Mouse (Mus musculus): ENCODE measurements at regions not wholly inside any gene's neighbourhood (a gene's known extent, or its start where the extent isn't known, plus 50 kb on each side); places are given as distances from the start of the nearest gene placed in this dataset.
"Not testable (repeated sequence)": the region's sequence is repeated elsewhere in the genome, so short reads cannot be mapped to it uniquely, and the experiment has no call there.

DNA sequence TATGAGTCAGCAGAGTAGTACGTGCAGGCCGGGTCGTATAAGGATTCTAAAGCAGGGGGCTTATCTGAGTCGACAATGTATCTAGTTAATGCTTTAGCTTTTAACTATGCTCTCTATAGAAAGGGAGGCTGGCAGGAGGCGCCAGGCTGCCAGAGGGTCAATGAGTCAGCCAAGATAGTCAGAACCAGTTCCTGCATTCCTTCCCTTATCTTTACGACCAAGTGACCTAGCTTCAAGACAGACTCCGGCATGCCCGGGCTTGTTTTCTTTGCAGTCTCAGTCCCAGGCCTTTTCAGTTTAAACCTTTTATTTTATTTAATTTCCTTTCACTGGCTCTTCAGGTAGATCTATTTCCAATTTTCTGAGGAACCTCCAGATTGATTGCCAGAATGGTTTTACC is 374.0 kb upstream of the Nrxn1 start:
- Histone ChIP-seq H3K36me3 (ENCODE audit: insufficient read depth, low read length) (no peaks in the 10 kb centered on the region), H3K9me3 (ENCODE audit: low read length) (peaks cover 20% of the 10 kb centered on the region), H3K4me3 (replicated peaks; ENCODE audit: low read length) (no peak overlapping the region), H3K4me1 (replicated peaks; ENCODE audit: low read depth, low read length) (no peaks in the 10 kb centered on the region), H3K27me3 (ENCODE audit: insufficient read depth, low read length) (no peaks in the 10 kb centered on the region)
- TF ChIP-seq POU5F1 (IDR thresholded peaks at IDR 0.05; ENCODE audit: borderline replicate concordance, low read length) (no peak), NANOG (IDR thresholded peaks at IDR 0.05; ENCODE audit: borderline replicate concordance, low read length) (no peak), CTCF (conservative IDR thresholded peaks at IDR 0.05; ENCODE audit: low read length) (no peak)

DNA sequence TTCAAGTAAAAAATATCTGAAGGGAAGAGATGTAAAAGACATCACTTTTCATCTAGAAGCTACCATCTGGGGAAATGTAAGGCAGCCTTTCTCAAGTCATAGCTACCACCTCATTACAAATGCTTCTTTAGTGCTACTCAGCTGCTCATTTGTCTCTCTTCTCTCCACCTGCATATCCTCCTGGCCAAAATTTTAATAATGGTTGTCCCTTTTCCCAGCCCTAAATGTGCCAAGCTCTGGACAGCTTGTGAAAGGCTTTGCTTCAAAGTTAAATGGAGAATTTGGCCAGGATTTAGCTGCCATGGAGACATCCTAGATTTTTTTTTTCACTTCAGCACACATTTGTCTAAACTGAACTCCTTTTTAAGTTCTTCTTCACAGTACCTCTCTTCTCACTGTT is 358.8 kb upstream of the Nrxn1 start:
- Histone ChIP-seq H3K36me3 (ENCODE audit: insufficient read depth, low read length) (no peaks in the 10 kb centered on the region), H3K27me3 (ENCODE audit: insufficient read depth, low read length) (no peaks in the 10 kb centered on the region), H3K4me3 (replicated peaks; ENCODE audit: low read length) (no peak overlapping the region), H3K9me3 (ENCODE audit: low read length) (no peaks in the 10 kb centered on the region), H3K4me1 (replicated peaks; ENCODE audit: low read depth, low read length) (no peaks in the 10 kb centered on the region)
- no peak for TF ChIP-seq POU5F1 (IDR thresholded peaks at IDR 0.05; ENCODE audit: borderline replicate concordance, low read length)
- TF ChIP-seq CTCF (conservative IDR thresholded peaks at IDR 0.05; ENCODE audit: low read length), result no peak
- no peak for TF ChIP-seq NANOG (IDR thresholded peaks at IDR 0.05; ENCODE audit: borderline replicate concordance, low read length)

DNA sequence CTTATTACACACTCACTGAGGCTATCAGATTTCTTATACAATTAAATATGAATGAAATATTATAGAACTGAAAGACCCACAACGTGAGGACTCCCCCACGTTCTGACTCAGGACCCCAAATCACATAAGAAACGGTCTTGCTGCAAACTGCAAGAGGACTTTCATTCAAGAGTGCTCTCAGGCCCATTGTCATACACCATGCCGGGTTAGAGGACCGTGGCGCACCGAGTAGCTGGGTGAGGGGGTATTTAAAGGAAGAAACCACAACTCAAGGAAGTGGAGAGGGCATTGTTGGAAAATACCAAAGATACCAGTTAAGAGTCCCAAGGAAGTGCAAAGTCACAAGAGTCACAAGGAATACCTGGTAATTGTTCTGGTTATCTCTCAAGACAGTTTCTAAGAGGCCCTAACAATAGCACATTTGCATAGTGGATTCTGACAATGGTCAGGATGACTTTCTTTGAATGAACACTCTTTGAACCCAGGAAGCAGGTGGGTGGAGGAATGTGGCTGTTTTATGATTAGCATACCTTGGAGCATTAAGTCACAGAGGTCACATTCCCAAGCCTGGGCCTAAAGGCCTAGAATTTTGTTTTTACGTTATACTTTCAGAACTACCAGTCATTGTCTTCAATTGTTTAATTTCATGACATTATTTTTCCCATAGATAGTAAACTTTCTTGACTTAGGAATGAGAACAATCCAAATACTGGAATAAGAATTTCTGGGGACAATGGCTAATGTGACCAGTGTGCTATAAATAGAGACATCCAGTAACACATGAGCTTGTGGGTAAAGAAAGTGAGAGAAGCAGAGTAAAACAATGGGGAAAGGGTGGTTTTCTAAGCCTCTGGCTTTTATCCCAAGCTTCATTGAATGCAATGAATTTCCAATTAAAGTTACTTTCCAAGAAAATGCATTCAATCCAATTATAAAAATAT is 339.2 kb upstream of the Nrxn1 start:
- H3K4me1 ChIP-seq (replicated peaks; ENCODE audit: low read depth, low read length); H3K4me3 ChIP-seq (replicated peaks; ENCODE audit: low read length); H3K27me3 ChIP-seq (ENCODE audit: insufficient read depth, low read length); H3K36me3 ChIP-seq (ENCODE audit: insufficient read depth, low read length): not testable (repeated sequence)
- peaks cover 28% of the 10 kb centered on the region for H3K9me3 ChIP-seq (ENCODE audit: low read length)

DNA sequence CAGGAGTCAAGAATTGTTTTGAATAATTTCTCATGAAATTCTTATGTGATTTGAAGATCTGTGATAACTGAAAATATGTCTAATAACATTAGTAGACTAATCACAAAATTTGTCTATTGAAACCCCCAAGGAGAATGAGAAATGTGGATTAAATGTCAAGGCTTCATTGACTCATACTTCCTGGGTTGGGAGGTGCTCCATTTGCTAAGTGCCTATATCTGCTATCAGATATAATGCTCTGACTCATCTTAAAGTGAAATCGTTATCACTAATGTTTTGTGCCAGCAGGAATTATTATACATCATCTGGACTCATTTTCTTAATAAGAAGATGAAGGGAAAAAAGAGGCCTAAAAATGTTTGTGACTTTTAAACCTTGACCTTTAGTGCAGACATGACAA is 337.5 kb upstream of the Nrxn1 start:
- no peaks in the 10 kb centered on the region for H3K27me3 ChIP-seq (ENCODE audit: insufficient read depth, low read length)
- H3K36me3 ChIP-seq (ENCODE audit: insufficient read depth, low read length), result no peaks in the 10 kb centered on the region; the same call in 1 of the 2 replicates
- TF ChIP-seq CTCF (conservative IDR thresholded peaks at IDR 0.05; ENCODE audit: low read length), result no peak
- no peak for TF ChIP-seq NANOG (IDR thresholded peaks at IDR 0.05; ENCODE audit: borderline replicate concordance, low read length)
- no peak for TF ChIP-seq POU5F1 (IDR thresholded peaks at IDR 0.05; ENCODE audit: borderline replicate concordance, low read length)
- H3K9me3 ChIP-seq (ENCODE audit: low read length), result peaks cover 28% of the 10 kb centered on the region
- no peak overlapping the region for H3K4me3 ChIP-seq (replicated peaks; ENCODE audit: low read length)
- H3K4me1 ChIP-seq (replicated peaks; ENCODE audit: low read depth, low read length), result no peaks in the 10 kb centered on the region

DNA sequence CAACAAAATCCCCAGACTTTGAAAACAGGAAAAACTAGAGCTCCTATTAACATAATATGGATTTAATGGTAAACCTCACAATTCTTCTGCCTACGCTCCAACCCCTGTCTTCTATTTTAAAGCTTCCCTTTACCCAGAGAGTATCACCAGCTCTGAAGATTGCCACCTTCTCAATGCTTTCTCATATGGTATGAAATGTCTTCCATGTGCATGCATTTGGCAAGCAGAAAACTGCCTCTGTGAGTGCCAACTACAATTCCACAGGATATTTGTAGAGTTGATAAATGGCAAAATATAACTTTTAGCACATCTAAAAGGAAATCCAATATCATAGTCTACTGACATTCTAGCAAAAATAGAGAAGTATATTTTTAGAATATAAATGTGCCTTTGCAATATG is 332.2 kb upstream of the Nrxn1 start:
- Histone ChIP-seq H3K36me3 (ENCODE audit: insufficient read depth, low read length) (no peaks in the 10 kb centered on the region), H3K4me1 (replicated peaks; ENCODE audit: low read depth, low read length) (no peaks in the 10 kb centered on the region), H3K9me3 (ENCODE audit: low read length) (peaks cover 4% of the 10 kb centered on the region; the same call in 1 of the 2 replicates), H3K4me3 (replicated peaks; ENCODE audit: low read length) (no peak overlapping the region), H3K27me3 (ENCODE audit: insufficient read depth, low read length) (no peaks in the 10 kb centered on the region)
- no peak for TF ChIP-seq NANOG (IDR thresholded peaks at IDR 0.05; ENCODE audit: borderline replicate concordance, low read length)

DNA sequence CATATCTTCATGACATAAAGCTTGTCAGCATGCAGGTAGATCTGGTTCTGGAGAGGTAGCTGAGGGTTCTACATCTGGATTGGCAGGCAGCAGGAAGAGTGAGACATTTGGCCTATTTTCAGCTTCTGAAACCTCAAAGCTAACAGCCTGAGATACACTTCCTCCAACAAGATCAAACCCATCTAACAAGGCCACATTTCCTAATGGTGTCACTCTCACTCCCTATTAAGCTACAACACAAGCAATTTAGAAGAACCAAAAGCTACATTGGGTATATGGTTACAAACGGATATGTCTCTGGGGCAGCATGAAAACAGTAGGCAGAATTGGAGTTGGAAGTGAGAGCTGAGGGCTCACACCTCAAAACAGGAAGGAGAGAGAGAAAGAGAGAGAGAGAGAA is 325.7 kb upstream of the Nrxn1 start:
- TF ChIP-seq POU5F1 (IDR thresholded peaks at IDR 0.05; ENCODE audit: borderline replicate concordance, low read length), result no peak
- no peak for TF ChIP-seq NANOG (IDR thresholded peaks at IDR 0.05; ENCODE audit: borderline replicate concordance, low read length)
- TF ChIP-seq CTCF (conservative IDR thresholded peaks at IDR 0.05; ENCODE audit: low read length), result no peak
- no peak overlapping the region for H3K4me3 ChIP-seq (replicated peaks; ENCODE audit: low read length)

DNA sequence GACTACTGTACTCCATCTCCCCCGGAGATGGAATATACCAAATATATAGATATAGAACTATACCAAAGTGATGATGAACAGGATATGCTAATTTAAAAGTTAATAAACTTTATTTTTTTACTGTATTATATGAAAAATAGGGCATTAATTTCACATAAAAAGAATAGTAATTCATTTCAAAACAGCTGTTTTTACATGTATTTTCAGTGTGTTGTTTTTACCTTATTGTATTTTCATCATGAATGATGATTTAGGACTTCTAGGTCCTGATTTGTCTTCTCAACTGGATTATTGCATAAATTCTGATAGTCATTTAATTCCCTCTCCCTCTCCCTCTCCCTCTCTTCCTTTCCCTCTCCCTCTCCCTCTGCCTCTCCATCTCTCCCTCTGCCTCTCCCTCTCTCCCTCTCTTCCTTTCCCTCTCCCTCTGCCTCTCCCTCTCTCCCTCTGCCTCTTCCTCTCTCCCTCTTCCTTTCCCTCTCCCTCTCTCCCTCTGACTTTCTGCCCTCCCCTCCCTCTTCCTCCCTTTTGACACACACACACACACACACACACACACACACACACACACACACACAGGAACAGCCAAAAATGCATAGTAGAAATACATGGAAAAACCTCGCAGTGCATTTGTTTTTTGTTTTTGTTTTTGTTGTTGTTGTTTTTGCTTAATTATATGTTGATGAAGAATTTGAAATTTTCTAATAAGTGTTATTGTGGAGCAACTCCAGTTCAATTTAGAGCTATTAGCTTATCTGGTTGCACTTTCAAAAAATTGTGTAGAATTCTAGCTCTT is 298.3 kb upstream of the Nrxn1 start:
- no peaks in the 10 kb centered on the region for H3K9me3 ChIP-seq (ENCODE audit: low read length)
- no peaks in the 10 kb centered on the region for H3K27me3 ChIP-seq (ENCODE audit: insufficient read depth, low read length)
- H3K4me3 ChIP-seq (replicated peaks; ENCODE audit: low read length), result no peak overlapping the region
- no peak for TF ChIP-seq POU5F1 (IDR thresholded peaks at IDR 0.05; ENCODE audit: borderline replicate concordance, low read length)
- TF ChIP-seq NANOG (IDR thresholded peaks at IDR 0.05; ENCODE audit: borderline replicate concordance, low read length), result no peak
- no peak for TF ChIP-seq CTCF (conservative IDR thresholded peaks at IDR 0.05; ENCODE audit: low read length)
- no peaks in the 10 kb centered on the region for H3K36me3 ChIP-seq (ENCODE audit: insufficient read depth, low read length)
- no peaks in the 10 kb centered on the region for H3K4me1 ChIP-seq (replicated peaks; ENCODE audit: low read depth, low read length)

More for the DNA sequence above, 325.7 kb upstream of the Nrxn1 start:
- no peaks in the 10 kb centered on the region for H3K27me3 ChIP-seq (ENCODE audit: insufficient read depth, low read length)
- H3K36me3 ChIP-seq (ENCODE audit: insufficient read depth, low read length), result no peaks in the 10 kb centered on the region
- H3K9me3 ChIP-seq (ENCODE audit: low read length), result no peaks in the 10 kb centered on the region
- no peaks in the 10 kb centered on the region for H3K4me1 ChIP-seq (replicated peaks; ENCODE audit: low read depth, low read length)

DNA sequence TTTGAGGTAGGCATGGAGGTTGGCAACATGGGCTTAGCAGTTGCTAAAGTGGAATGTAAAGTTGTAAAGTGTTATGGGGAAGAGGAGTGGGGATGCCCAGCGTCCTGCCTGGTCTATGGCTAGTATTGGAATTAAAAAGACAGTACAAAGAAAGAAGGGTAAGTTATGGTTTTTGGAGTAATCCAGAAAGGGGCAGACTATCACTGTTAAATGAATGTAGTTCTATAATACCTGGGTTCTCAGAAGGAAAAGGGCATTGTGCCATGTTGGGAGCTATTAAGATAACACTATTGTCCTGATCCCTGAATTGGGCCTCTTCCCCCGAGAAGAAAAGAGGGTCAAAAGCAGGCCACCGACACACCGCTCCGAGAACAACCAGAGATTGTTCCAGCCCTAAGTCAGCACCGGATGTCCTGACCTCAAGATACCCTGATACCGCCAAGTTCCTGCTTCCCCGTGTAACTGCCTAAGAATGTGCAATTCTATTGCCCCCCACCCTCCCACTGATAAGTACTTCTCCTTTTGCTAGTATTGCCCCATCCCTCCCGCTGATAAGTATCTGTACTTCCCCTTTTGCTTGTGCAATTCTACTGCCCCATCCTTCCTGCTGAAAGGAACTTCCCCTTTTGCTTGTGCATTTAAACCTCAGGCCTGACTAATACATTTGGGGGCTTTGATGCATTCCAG is 297.2 kb upstream of the Nrxn1 start:
- H3K36me3 ChIP-seq (ENCODE audit: insufficient read depth, low read length); H3K9me3 ChIP-seq (ENCODE audit: low read length); H3K4me1 ChIP-seq (replicated peaks; ENCODE audit: low read depth, low read length); H3K4me3 ChIP-seq (replicated peaks; ENCODE audit: low read length); H3K27me3 ChIP-seq (ENCODE audit: insufficient read depth, low read length): not testable (repeated sequence)

Measured in E14TG2a.4 (cell line).